Mouse (Mus musculus): ENCODE measurements at regions not wholly inside any gene's neighbourhood (a gene's known extent, or its start where the extent isn't known, plus 50 kb on each side); places are given as distances from the start of the nearest gene placed in this dataset.

GRCm38 (mm10) chr9:69617328-69617727 is 143.4 kb downstream of the Foxb1 start:
- Histone ChIP-seq H3K27me3 (replicated peaks) (peaks cover 10% of the 10 kb centered on the region), H3K9me3 (no peaks in the 10 kb centered on the region), H3K36me3 (replicated peaks; ENCODE audit: low read length) (no peaks in the 10 kb centered on the region), H3K4me1 (no peaks in the 10 kb centered on the region), H3K4me3 (replicated peaks) (no peak overlapping the region)
- no peak for TF ChIP-seq FLI1 (IDR thresholded peaks at IDR 0.05; ENCODE audit: low read length)
- TF ChIP-seq GATA1 (IDR thresholded peaks at IDR 0.05; ENCODE audit: borderline replicate concordance, low read length) = no peak

GRCm38 (mm10) chr9:69597472-69597871 is 144.1 kb downstream of the Anxa2 start:
- Histone ChIP-seq H3K9me3 (no peaks in the 10 kb centered on the region), H3K4me1 (no peaks in the 10 kb centered on the region), H3K36me3 (replicated peaks; ENCODE audit: low read length) (no peaks in the 10 kb centered on the region), H3K27me3 (replicated peaks) (no peaks in the 10 kb centered on the region), H3K4me3 (replicated peaks) (no peak overlapping the region)
- TF ChIP-seq GATA1 (IDR thresholded peaks at IDR 0.05; ENCODE audit: borderline replicate concordance, low read length) (no peak), FLI1 (IDR thresholded peaks at IDR 0.05; ENCODE audit: low read length) (no peak)

- Histone ChIP-seq H3K4me3 (replicated peaks) (no peak overlapping the region), H3K9me3 (no peaks in the 10 kb centered on the region), H3K36me3 (replicated peaks; ENCODE audit: low read length) (no peaks in the 10 kb centered on the region), H3K4me1 (no peaks in the 10 kb centered on the region), H3K27me3 (replicated peaks) (no peaks in the 10 kb centered on the region)
- TF ChIP-seq FLI1 (IDR thresholded peaks at IDR 0.05; ENCODE audit: low read length) = no peak
- no peak for TF ChIP-seq GATA1 (IDR thresholded peaks at IDR 0.05; ENCODE audit: borderline replicate concordance, low read length)
Observed at GRCm38 (mm10) chr9:69592329-69593062, 139.1 kb downstream of the Anxa2 start.

GRCm38 (mm10) chr9:69588846-69589245 is 135.4 kb downstream of the Anxa2 start:
- H3K36me3 ChIP-seq (replicated peaks; ENCODE audit: low read length) = no peaks in the 10 kb centered on the region
- no peak overlapping the region for H3K4me3 ChIP-seq (replicated peaks)
- TF ChIP-seq GATA1 (IDR thresholded peaks at IDR 0.05; ENCODE audit: borderline replicate concordance, low read length) (no peak), FLI1 (IDR thresholded peaks at IDR 0.05; ENCODE audit: low read length) (no peak)
- no peaks in the 10 kb centered on the region for H3K27me3 ChIP-seq (replicated peaks)
- H3K4me1 ChIP-seq = no peaks in the 10 kb centered on the region
- H3K9me3 ChIP-seq = no peaks in the 10 kb centered on the region

GRCm38 (mm10) chr9:69587096-69587495 is 133.7 kb downstream of the Anxa2 start:
- Histone ChIP-seq H3K4me1 (no peaks in the 10 kb centered on the region), H3K27me3 (replicated peaks) (no peaks in the 10 kb centered on the region)
- TF ChIP-seq FLI1 (IDR thresholded peaks at IDR 0.05; ENCODE audit: low read length) = no peak
- TF ChIP-seq GATA1 (IDR thresholded peaks at IDR 0.05; ENCODE audit: borderline replicate concordance, low read length) = no peak

GRCm38 (mm10) chr9:69581236-69581635 is 127.8 kb downstream of the Anxa2 start:
- no peaks in the 10 kb centered on the region for H3K27me3 ChIP-seq (replicated peaks)
- no peaks in the 10 kb centered on the region for H3K9me3 ChIP-seq
- no peak for TF ChIP-seq GATA1 (IDR thresholded peaks at IDR 0.05; ENCODE audit: borderline replicate concordance, low read length)
- TF ChIP-seq FLI1 (IDR thresholded peaks at IDR 0.05; ENCODE audit: low read length) = no peak
- H3K4me1 ChIP-seq = no peaks in the 10 kb centered on the region
- no peaks in the 10 kb centered on the region for H3K36me3 ChIP-seq (replicated peaks; ENCODE audit: low read length)
- no peak overlapping the region for H3K4me3 ChIP-seq (replicated peaks)

More at GRCm38 (mm10) chr9:69587096-69587495, 133.7 kb downstream of the Anxa2 start:
- Histone ChIP-seq H3K4me3 (replicated peaks) (no peak overlapping the region), H3K36me3 (replicated peaks; ENCODE audit: low read length) (no peaks in the 10 kb centered on the region), H3K9me3 (no peaks in the 10 kb centered on the region)

GRCm38 (mm10) chr9:69577661-69578405 is 124.4 kb downstream of the Anxa2 start:
- no peaks in the 10 kb centered on the region for H3K4me1 ChIP-seq
- TF ChIP-seq GATA1 (IDR thresholded peaks at IDR 0.05; ENCODE audit: borderline replicate concordance, low read length) = no peak
- no peak for TF ChIP-seq FLI1 (IDR thresholded peaks at IDR 0.05; ENCODE audit: low read length)
- H3K36me3 ChIP-seq (replicated peaks; ENCODE audit: low read length) = no peaks in the 10 kb centered on the region
- H3K9me3 ChIP-seq = 0 out of 2 replicates have a peak, but pooled peaks cover 6% of the 10 kb centered on the region
- no peak overlapping the region for H3K4me3 ChIP-seq (replicated peaks)
- peaks cover 2% of the 10 kb centered on the region for H3K27me3 ChIP-seq (replicated peaks)

- H3K27me3 ChIP-seq (replicated peaks) = peaks cover 2% of the 10 kb centered on the region
- no peaks in the 10 kb centered on the region for H3K36me3 ChIP-seq (replicated peaks; ENCODE audit: low read length)
- H3K9me3 ChIP-seq = 0 out of 2 replicates have a peak, but pooled peaks cover 6% of the 10 kb centered on the region
- no peaks in the 10 kb centered on the region for H3K4me1 ChIP-seq
- no peak overlapping the region for H3K4me3 ChIP-seq (replicated peaks)
- no peak for TF ChIP-seq GATA1 (IDR thresholded peaks at IDR 0.05; ENCODE audit: borderline replicate concordance, low read length)
- TF ChIP-seq FLI1 (IDR thresholded peaks at IDR 0.05; ENCODE audit: low read length) = no peak
Observed at GRCm38 (mm10) chr9:69575386-69575785, 122.0 kb downstream of the Anxa2 start.

- peaks cover 5% of the 10 kb centered on the region for H3K27me3 ChIP-seq (replicated peaks)
- 0 out of 2 replicates have a peak, but pooled peaks cover 6% of the 10 kb centered on the region for H3K9me3 ChIP-seq
- no peak overlapping the region for H3K4me3 ChIP-seq (replicated peaks)
- TF ChIP-seq GATA1 (IDR thresholded peaks at IDR 0.05; ENCODE audit: borderline replicate concordance, low read length) (no peak), FLI1 (IDR thresholded peaks at IDR 0.05; ENCODE audit: low read length) (no peak)
- H3K36me3 ChIP-seq (replicated peaks; ENCODE audit: low read length) = no peaks in the 10 kb centered on the region
- H3K4me1 ChIP-seq = no peaks in the 10 kb centered on the region
Observed at GRCm38 (mm10) chr9:69568631-69569230, 115.3 kb downstream of the Anxa2 start.
